Mouse (Mus musculus) retina, postnatal 1 day (tissue): ENCODE results near the gene Ankrd7.
"Not testable (repeated sequence)": the region's sequence is repeated elsewhere in the genome, so short reads cannot be mapped to it uniquely, and the experiment has no call there.

Experiments
- DNase-seq: peaks from one replicate; pipeline ENCODE4 v3.0.0-alpha.2; 2012

Ankrd7 gene

DNA sequence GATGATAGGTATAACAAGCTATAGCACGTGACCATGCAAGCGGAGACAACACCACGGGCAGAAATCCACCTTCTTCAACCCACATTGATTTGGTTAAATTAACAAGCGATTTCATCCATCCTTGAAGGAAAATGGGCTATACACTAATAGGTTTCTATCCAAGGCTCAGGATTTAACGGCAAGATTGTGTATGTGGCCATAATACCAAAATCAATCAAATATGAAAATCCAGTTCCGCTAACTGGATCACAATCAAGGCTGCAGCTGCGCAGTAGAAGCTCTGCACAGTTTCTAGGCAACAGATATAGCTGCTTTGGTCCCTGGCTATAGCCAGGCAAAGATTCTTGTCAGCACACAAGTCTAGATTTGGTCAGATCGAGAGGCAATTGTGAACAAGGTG, at the start of gene Ankrd7:
Gene Ankrd7, plus strand, starts transcription at position 301 of the 400 bp plus-strand sequence.
- DNase-seq, result no peak

DNA sequence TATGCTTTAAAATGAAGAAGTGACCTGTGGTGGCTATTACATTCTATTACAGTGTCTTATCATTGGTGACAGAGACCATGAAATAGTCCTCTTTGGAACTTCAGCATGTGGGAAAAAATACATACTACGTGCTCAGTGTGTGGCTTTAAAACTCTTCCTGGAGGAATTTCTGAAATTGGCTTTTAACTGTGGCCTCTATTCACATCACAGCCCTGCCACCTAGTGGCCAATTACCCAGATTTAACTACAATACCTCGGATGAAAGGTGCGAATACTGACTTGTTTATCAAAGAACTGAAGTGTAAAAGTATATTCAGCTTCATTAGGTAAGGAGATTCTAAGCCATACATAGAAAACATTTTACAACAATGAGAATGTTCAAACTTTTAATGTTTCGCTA, 46.8 kb upstream of the Ankrd7 start:
- peak; percentile 64 for DNase-seq

DNA sequence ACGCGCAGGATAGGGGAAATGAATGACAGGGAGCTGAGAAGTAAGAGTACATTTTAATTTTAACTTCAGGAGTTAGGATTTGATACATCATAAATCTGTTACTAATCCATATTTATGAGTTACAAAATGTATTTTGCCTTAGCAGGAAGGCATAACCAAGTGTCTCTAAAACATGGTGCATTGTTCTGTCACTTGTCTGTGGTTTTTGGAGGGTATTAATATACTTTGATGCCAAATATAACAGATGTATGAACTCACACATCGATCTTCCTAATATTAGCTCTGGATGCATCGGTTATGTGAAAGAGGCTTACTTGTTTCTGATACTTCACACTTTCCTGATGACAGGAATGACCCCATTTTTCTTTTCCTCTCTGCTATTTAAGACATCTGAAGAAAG, 45.9 kb upstream of the Ankrd7 start:
- no peak for DNase-seq

DNA sequence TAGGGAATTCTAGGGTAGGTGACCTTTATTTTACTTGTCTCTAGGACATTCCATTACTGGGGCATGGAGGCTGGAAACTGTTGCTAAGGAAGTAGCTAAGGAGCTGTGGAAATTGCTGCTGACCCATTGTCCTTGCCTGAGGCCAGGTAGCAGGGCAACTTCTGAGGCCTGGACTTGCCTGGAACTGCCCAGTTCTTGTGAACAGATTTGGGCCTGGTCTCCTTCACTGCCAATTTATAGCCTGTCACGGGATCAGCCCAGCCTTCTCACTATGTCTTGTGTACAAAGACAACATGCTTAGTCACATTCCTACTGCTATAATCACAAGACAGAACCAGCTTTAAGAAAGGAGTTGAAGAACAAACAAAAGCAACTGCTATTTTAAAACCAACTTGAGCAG, 43.3 kb upstream of the Ankrd7 start:
- no peak for DNase-seq

DNA sequence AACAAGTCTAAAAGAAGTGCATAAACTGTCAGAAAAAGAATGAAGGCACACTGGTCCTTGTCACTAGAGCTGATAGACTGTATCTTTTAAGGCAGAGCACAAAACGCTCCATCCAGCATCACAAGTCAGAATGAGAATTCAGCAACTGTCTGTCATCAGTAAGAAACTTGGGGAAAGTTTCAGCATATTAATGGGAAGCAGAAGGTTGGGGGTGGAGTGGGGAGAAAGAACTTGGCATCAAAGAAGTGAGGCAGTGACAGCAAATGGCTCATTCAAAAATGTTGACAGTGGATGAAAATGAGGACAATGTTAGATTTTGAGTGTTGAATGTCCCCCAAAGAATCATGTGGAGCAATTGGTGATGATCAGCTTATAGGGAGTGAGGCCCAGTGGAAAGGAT, 33.2 kb upstream of the Ankrd7 start:
- DNase-seq, result no peak

DNA sequence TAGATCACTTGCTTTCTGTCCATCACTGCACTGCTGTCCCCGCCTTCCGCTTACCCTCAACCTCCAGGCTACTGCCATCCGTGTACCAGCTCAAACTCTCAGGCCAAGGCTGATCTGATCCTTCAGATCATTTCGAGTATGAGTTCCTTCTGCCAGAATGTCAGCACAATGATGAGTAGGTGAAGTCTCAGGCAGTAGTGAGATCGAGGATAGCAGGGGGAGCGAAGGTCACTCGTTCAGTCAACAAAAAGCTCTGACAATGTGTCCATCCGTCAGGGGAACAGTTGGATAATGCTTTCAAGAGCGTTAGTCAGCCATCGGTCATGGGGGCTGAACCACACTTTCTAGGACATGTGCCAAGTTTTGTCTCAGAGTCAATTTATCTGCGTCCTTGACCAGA, 21.6 kb upstream of the Ankrd7 start:
- not testable (repeated sequence) for DNase-seq

DNA sequence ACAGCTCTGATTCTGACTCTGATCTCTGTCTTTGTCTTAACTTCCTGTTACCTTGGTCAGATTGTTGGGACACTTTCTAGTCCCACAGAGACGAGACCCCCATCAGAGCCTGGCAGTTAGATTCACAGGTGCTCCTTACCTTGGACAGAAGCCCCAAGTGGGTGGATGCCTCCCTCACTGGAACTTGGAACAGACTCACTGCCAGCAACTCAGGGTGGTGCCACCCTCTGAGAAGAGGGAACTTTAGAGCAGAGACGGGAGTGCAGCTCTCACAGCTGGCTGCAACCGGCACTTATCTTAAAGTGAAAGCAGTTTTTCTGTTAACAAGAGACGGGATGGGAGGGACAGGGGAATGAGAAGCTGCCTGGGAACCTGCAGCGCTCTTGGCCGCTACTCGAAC, 20.5 kb upstream of the Ankrd7 start:
- not testable (repeated sequence) for DNase-seq

DNA sequence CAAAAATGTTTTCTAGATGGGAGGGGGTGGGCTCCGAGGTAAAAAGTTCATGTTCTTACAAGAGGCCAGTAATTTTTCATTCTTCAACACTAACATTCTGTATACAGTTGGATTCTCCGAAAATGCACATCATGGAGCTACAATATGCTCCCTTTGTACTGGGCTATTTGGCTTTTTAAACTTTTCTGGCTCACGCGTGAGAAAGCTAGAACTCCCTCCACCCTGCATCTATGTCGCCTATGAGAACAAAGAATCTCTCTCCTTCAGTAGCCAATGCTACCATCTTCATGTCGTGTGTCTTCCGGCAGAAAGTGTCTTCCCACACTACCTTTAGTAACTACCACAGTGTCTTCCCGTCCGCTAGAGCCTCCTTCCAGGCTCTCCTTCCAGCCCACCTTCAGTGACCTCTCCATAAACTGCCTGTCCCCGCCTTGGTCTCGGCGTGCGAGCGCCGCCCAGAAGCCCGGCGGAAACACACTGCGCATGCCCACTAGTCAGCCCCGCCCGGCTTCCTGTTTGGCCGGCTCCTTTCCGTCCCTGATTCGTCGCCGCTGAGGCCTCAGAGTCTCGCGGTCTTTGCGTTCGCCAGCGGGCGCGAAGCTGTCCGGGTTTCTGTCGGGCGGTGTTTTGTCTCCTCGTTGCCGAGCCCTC, 17.9 kb upstream of the Ankrd7 start, which contains the start of gene Lsm8:
Gene Lsm8, plus strand, starts transcription at position 529 of the 651 bp plus-strand sequence.
- peak; percentile 98 for DNase-seq

DNA sequence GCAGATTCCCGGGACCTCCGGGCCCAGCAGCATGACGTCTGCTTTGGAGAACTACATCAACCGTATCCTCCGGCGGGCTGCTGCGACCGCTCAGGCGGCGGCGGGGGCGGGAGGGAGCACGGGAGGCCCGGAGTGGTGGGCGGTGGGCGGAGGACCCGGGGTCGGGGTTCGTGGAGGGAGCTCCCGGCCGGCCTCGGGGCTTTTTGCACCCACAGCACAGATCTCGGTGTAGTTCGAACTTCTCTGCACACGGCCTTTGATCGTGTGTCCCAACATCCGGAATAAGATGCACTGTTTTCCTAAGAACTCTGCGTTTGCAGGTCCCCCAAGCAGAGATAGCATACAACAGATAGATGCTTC, 17.4 kb upstream of the Ankrd7 start:
- no peak for DNase-seq

DNA sequence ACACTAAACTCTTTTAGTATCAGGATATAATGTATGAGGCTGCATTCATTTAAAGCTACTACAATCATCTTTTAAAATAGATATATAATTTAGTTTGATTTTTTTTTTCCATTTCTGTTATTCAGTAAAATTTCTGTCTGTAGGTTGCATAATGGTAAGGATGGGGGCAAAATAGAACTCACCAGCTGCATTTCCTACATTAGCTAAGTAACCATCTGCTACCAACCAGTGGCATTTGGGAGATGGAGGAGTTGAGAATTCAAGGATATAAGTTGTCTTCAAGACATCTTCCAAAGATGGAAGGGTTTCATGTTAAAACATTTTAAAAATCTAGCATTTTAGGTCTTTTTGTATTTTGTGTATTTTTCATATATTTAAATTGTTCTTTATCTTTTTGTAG, 10.8 kb upstream of the Ankrd7 start:
- no peak for DNase-seq

DNA sequence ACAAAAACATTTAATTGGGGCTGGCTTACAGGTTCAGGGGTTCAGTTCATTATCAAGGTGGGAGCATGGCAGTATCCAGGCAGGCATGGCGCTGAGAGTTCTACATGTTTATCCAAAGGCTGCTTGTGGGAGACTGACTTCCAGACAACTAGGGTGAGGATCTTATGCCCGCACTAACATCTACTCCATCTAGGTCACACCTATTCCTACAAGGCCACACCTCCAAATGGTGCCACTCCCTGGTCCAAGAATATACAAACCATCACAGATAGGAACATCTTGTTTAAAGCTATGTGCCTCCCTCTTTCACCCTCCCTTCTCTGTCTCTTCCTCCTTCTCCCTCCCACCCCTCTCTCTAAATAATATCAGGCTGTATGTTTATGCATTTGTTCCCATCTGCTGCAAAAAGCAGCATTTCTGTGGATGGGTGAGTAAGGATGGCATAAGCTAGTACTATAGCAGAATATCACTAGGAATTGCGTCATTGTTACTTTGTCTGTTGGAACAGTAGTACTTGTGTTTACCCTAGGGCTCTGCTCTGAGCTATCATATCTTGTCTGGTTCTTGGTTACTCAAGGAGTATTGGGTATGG, 9.5 kb upstream of the Ankrd7 start:
- DNase-seq, result no peak

DNA sequence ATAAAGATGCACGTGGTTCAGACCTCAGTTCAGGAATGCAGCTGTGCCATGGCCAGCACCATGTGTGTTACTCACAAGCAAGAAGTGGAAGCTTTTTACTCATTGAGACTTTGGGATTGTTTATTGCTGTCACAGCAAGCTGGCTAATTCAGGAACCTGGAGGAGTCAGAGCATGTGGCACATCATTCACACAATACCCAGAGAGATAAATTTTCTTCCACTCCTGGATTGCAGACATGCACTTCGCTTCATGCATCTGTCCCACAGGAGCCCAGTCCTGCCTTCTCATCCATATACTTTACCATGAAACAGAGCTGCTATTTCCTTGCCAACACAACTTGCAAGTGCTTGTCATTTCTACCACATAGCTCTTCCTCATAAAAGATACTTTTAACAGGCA, 22.9 kb downstream of the Ankrd7 start:
- no peak for DNase-seq

DNA sequence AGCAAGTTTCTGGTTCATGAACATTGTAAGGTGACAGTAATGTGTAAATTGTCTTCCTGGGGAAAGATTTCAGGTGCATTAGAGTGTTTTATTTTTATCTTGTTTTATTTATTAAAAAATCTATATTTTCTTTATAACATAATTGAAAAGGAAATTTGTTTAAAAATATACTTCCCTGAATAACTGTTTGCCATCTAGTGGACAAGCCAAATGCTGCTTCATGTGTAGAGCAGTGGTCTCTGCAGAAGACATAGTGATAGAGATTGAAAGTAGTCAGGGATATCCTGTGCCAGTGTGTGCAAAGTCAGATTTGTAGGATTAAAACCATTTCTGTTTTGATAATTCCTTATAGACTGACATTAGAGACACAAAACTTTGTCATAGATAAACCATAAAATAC, 28.0 kb downstream of the Ankrd7 start:
- DNase-seq, result no peak

DNA sequence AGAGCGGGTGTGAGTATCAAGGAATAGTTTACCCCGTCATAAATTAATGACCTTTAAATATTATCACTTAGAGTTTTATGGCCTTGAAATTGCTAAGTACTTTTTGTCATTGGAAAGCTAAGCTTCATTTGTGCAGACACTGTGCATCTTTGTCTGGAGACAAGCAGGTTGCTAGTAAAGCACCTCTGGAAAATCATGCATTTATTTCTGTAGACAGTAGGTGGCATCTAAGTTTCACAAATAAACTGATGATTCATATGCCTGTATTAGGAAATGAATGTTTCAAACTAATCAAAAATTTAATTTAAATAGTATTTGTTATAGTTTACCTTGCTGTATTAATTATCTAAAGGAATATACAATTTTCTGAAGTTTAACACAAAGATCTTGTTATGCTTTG, 41.1 kb downstream of the Ankrd7 start:
- DNase-seq, result peak; percentile 5

DNA sequence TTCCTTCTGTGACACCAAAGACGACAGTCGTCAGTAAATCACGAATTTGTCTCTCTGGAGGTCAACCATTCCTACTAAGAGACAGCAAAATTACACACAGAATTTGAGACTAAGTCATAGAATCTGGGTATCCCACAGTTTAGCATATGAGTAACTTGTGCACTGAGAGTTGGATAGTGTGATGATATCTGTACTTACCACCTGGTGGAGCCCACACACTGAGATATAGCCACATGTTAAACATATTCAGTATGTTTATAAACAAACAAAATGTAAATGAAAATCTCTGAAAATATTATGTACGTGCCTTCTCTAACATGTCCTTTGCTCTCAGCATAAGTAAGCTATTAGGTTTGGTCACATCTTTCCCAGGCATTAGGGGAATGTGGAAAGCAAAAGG, 47.1 kb downstream of the Ankrd7 start:
- no peak for DNase-seq

DNA sequence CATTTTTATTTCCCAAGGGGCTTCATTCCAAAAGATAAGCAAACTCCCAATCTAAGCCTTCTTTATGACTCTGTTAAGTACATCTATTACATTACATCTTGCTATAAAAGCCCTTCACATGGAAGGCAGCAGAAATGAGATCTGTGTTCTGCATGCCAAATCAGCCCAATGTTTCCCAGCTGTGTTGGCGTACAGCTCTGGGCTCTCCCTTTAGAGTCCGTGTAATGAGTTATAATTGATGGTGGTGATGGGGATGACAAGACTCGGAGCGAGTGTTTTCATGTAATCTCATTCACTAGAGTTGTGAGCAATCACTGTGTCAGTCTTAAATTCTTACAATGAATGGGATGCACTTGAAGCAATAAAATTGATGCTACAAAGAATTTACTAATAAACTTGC, 49.9 kb downstream of the Ankrd7 start:
- DNase-seq, result no peak

DNA sequence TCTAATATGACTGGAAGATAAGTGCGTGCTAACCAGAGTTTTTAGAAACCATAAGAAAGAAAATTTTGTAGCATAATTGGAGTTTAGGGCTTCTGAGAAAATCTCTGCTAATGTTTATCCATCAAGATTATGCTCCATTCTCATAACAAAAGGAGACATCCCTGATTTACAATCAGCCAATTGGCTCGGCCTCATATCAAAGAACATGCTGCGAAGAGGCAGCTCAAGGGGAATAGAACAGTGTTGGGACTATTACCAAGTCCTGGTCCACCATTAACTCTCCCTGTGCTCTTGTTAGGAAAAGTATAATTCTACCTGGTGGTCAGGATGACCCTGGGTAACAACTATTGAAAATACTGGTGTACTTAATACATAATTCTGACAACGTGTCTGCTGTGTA, 50.4 kb downstream of the Ankrd7 start:
- no peak for DNase-seq
